Comparison of ENCODE assay signal across 24 mouse cellular contexts in the genomic region with DNA sequence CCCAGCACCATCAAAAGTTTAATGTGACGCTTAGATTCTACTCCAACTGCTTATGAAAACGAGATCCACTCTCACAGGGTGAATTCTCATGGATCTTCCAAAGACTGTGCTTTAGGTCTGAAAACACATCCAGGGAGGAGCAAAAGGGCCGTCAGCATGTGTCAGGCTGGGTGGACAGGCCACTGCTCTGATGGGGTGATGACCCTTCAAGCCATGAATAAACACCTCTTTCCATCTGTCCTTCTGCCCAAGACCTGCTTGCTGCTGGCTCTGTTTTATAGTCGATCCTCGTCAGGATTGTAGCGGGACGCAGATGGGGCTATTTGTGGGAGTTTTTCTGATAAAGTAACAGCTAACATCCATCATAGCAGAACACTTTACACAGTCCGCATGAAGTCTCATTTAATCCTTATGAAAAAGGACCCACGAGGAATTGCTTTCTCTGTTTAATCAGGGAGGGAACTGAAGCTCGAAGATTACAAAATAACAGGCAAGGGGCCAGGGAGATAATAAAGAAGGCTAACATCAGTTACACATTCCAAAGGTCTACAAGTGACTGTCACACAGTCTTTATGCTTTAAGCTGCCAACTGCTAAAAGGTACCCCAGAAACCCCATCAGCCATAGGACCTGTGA. TPM values are rescaled to one million over a fixed set of nuclear protein-coding genes. Genes with fewer than 3 reads are reported as not detected.
DNase-seq lines count a peak whose midpoint lies in the region; ATAC-seq and TF ChIP-seq lines count a peak whose summit lies in the region.
"Had no signal": no experiment of that assay in that cellular context is flagged by ENCODE, and none has a peak within 500 bp of the region (broad histone marks: within the 10 kb centered on the region; RNA-seq: fewer than 3 reads in every experiment).

No protein-coding gene starts in this region.

- no peak overlapping the region for H3K4me3 ChIP-seq in forebrain, embryonic 13.5 days
- no peak overlapping the region for H3K4me3 ChIP-seq in forebrain, embryonic 16.5 days (replicated peaks; ENCODE audit: low read length)
- no peak overlapping the region for H3K4me3 ChIP-seq in heart, postnatal 0 days (ENCODE audit: low read depth, low read length)
- no peak overlapping the region for H3K4me3 ChIP-seq in liver, postnatal 0 days (ENCODE audit: low read depth, low read length)
- H3K4me3 ChIP-seq in liver, embryonic 12.5 days = no peak overlapping the region
- no peak overlapping the region for H3K4me3 ChIP-seq in intestine, postnatal 0 days (ENCODE audit: low read depth, low read length)
- H3K4me3 ChIP-seq: embryonic facial prominence, embryonic 12.5 days; erythroblast, embryonic 14.5 days; gastrocnemius, adult 2 months; kidney, embryonic 15.5 days; liver, embryonic 15.5 days; midbrain, embryonic 13.5 days had no signal

- WGBS in forebrain, embryonic 13.5 days = 74% methylated on average over 10 of the region's 10 CpGs
- WGBS in forebrain, embryonic 16.5 days = 57% methylated on average over 10 of the region's 10 CpGs
- WGBS in heart, postnatal 0 days = 37% methylated on average over 10 of the region's 10 CpGs
- WGBS in liver, postnatal 0 days (ENCODE audit: insufficient replicate concordance) = 62% methylated on average over 10 of the region's 10 CpGs
- 72% methylated on average over 10 of the region's 10 CpGs for WGBS in liver, embryonic 12.5 days (ENCODE audit: insufficient replicate concordance)
- 36% methylated on average over 10 of the region's 10 CpGs for WGBS in intestine, postnatal 0 days

- H3K36me3 ChIP-seq in forebrain, embryonic 13.5 days (ENCODE audit: poor library complexity, severe bottlenecking) = peaks cover 29% of the 10 kb centered on the region
- H3K36me3 ChIP-seq in forebrain, embryonic 16.5 days (ENCODE audit: control insufficient read depth, insufficient read depth) = no peaks in the 10 kb centered on the region
- H3K36me3 ChIP-seq in heart, postnatal 0 days (replicated peaks; ENCODE audit: control insufficient read depth, insufficient read depth, low read length) = peaks cover 37% of the 10 kb centered on the region
- H3K36me3 ChIP-seq in liver, postnatal 0 days (replicated peaks; ENCODE audit: insufficient read depth, low read length) = peaks cover 34% of the 10 kb centered on the region
- H3K36me3 ChIP-seq in liver, embryonic 12.5 days = peaks cover 58% of the 10 kb centered on the region
- H3K36me3 ChIP-seq in intestine, postnatal 0 days (ENCODE audit: control insufficient read depth, insufficient read depth) = peaks cover 49% of the 10 kb centered on the region

- no peak for DNase-seq in heart, postnatal 0 days (ENCODE audit: low spot score)
- DNase-seq in heart, postnatal 10 days = no peak
- DNase-seq in liver, postnatal 0 days = no peak
- DNase-seq: adrenal gland, postnatal 14 days; cerebellum, adult 9-11 months; gastrocnemius, adult 2 months; heart, postnatal 36 days; kidney, postnatal 4 days; layer of hippocampus, adult 9-11 months; right cerebral cortex, postnatal 14 days; thymus, postnatal 36 days had no signal

- no peak for ATAC-seq in forebrain, embryonic 13.5 days
- no peak for ATAC-seq in forebrain, embryonic 16.5 days
- ATAC-seq in heart, postnatal 0 days (ENCODE audit: insufficient read depth, low read depth) = no peak
- ATAC-seq in liver, postnatal 0 days = 0 out of 2 replicates have a peak, but pooled peaks have one; percentile 31
- ATAC-seq in liver, embryonic 12.5 days = no peak
- no peak for ATAC-seq in intestine, postnatal 0 days
- ATAC-seq in CD4-positive, CD25-positive, alpha-beta regulatory T cell, adult 4 months = no peak
- ATAC-seq: midbrain, embryonic 13.5 days had no signal

- intact Hi-C loops in heart, postnatal 10 days (cut with DNase I) = no loop called here

- no peak for TF ChIP-seq EP300 in heart, postnatal 0 days (IDR thresholded peaks at IDR 0.05; ENCODE audit: low read depth)
- no peak for TF ChIP-seq EP300 in liver, postnatal 0 days (IDR thresholded peaks at IDR 0.05; ENCODE audit: low read depth)

- no peak overlapping the region for H3K4me2 ChIP-seq in forebrain, embryonic 13.5 days
- H3K4me2 ChIP-seq in forebrain, embryonic 16.5 days (ENCODE audit: low read length) = no peak overlapping the region
- no peak overlapping the region for H3K4me2 ChIP-seq in heart, postnatal 0 days (ENCODE audit: low read depth, low read length)
- H3K4me2 ChIP-seq in liver, postnatal 0 days (ENCODE audit: low read depth, low read length) = no peak overlapping the region
- H3K4me2 ChIP-seq in liver, embryonic 12.5 days = no peak overlapping the region
- no peak overlapping the region for H3K4me2 ChIP-seq in intestine, postnatal 0 days (replicated peaks; ENCODE audit: low read depth)
- H3K4me2 ChIP-seq: embryonic facial prominence, embryonic 12.5 days; kidney, embryonic 15.5 days; liver, embryonic 15.5 days; midbrain, embryonic 13.5 days had no signal

- H3K9me3 ChIP-seq in forebrain, embryonic 13.5 days (replicated peaks) = no peaks in the 10 kb centered on the region
- H3K9me3 ChIP-seq in forebrain, embryonic 16.5 days (ENCODE audit: control insufficient read depth, low read length) = no peaks in the 10 kb centered on the region
- H3K9me3 ChIP-seq in heart, postnatal 0 days (replicated peaks; ENCODE audit: control insufficient read depth, low read length) = no peaks in the 10 kb centered on the region
- H3K9me3 ChIP-seq in liver, postnatal 0 days (ENCODE audit: low read length) = no peaks in the 10 kb centered on the region
- no peaks in the 10 kb centered on the region for H3K9me3 ChIP-seq in liver, embryonic 12.5 days (replicated peaks)
- H3K9me3 ChIP-seq in intestine, postnatal 0 days (ENCODE audit: control insufficient read depth) = no peaks in the 10 kb centered on the region
- H3K9me3 ChIP-seq: embryonic facial prominence, embryonic 12.5 days; G1E; kidney, embryonic 15.5 days; liver, embryonic 15.5 days; midbrain, embryonic 13.5 days had no signal

- TF ChIP-seq CTCF in heart, postnatal 0 days (IDR thresholded peaks at IDR 0.05; ENCODE audit: low read depth) = no peak
- no peak for TF ChIP-seq CTCF in liver, postnatal 0 days (IDR thresholded peaks at IDR 0.05; ENCODE audit: low read depth)
- TF ChIP-seq CTCF in intestine, postnatal 0 days (IDR thresholded peaks at IDR 0.05; ENCODE audit: low read depth) = no peak

- H3K9ac ChIP-seq in forebrain, embryonic 13.5 days = no peak overlapping the region
- H3K9ac ChIP-seq in forebrain, embryonic 16.5 days (replicated peaks; ENCODE audit: low read depth, low read length) = no peak overlapping the region
- 0 out of 2 replicates have a peak overlapping the region, but pooled peaks have one; percentile 5 for H3K9ac ChIP-seq in heart, postnatal 0 days (replicated peaks; ENCODE audit: low read depth, low read length)
- no peak overlapping the region for H3K9ac ChIP-seq in liver, postnatal 0 days (replicated peaks)
- no peak overlapping the region for H3K9ac ChIP-seq in liver, embryonic 12.5 days
- no peak overlapping the region for H3K9ac ChIP-seq in intestine, postnatal 0 days (ENCODE audit: low read depth, low read length)
- H3K9ac ChIP-seq: embryonic facial prominence, embryonic 12.5 days; kidney, embryonic 15.5 days; liver, embryonic 15.5 days; midbrain, embryonic 13.5 days had no signal

- peaks cover 33% of the 10 kb centered on the region for H3K4me1 ChIP-seq in forebrain, embryonic 13.5 days
- peaks cover 30% of the 10 kb centered on the region for H3K4me1 ChIP-seq in forebrain, embryonic 16.5 days (replicated peaks; ENCODE audit: control insufficient read depth, insufficient read depth, low read length)
- H3K4me1 ChIP-seq in heart, postnatal 0 days (ENCODE audit: control insufficient read depth, insufficient read depth) = peaks cover 15% of the 10 kb centered on the region
- peaks cover 15% of the 10 kb centered on the region for H3K4me1 ChIP-seq in liver, postnatal 0 days (ENCODE audit: insufficient read depth)
- H3K4me1 ChIP-seq in liver, embryonic 12.5 days = no peaks in the 10 kb centered on the region; the same call in 1 of the 2 replicates
- H3K4me1 ChIP-seq in intestine, postnatal 0 days (replicated peaks; ENCODE audit: control insufficient read depth, insufficient read depth, low read length) = 0 out of 2 replicates have a peak, but pooled peaks cover 3% of the 10 kb centered on the region
- H3K4me1 ChIP-seq: liver, embryonic 15.5 days had no signal

- H3K27ac ChIP-seq in forebrain, embryonic 13.5 days = peak overlapping the region; percentile 7; the same call in 1 of the 2 replicates
- no peak overlapping the region for H3K27ac ChIP-seq in forebrain, embryonic 16.5 days (ENCODE audit: low read length)
- H3K27ac ChIP-seq in heart, postnatal 0 days (ENCODE audit: low read depth) = 0 out of 2 replicates have a peak overlapping the region, but pooled peaks have one; percentile 15
- H3K27ac ChIP-seq in liver, postnatal 0 days (ENCODE audit: low read depth) = peak overlapping the region; percentile 39; the same call in 1 of the 2 replicates
- H3K27ac ChIP-seq in liver, embryonic 12.5 days = no peak overlapping the region
- 0 out of 2 replicates have a peak overlapping the region, but pooled peaks have one; percentile 21 for H3K27ac ChIP-seq in intestine, postnatal 0 days (ENCODE audit: low read depth, low read length)
- H3K27ac ChIP-seq: embryonic facial prominence, embryonic 12.5 days; gastrocnemius, adult 2 months; kidney, embryonic 15.5 days; liver, embryonic 15.5 days had no signal

- no peaks in the 10 kb centered on the region for H3K27me3 ChIP-seq in forebrain, embryonic 13.5 days
- no peaks in the 10 kb centered on the region for H3K27me3 ChIP-seq in forebrain, embryonic 16.5 days (replicated peaks; ENCODE audit: control insufficient read depth, insufficient read depth, low read length)
- H3K27me3 ChIP-seq in heart, postnatal 0 days (ENCODE audit: control insufficient read depth, insufficient read depth, low read length) = no peaks in the 10 kb centered on the region
- H3K27me3 ChIP-seq in liver, postnatal 0 days (ENCODE audit: insufficient read depth, low read length) = no peaks in the 10 kb centered on the region
- no peaks in the 10 kb centered on the region for H3K27me3 ChIP-seq in liver, embryonic 12.5 days (replicated peaks)
- no peaks in the 10 kb centered on the region for H3K27me3 ChIP-seq in intestine, postnatal 0 days (replicated peaks; ENCODE audit: control insufficient read depth, insufficient read depth, low read length)
- H3K27me3 ChIP-seq: embryonic facial prominence, embryonic 12.5 days; kidney, embryonic 15.5 days; liver, embryonic 15.5 days; midbrain, embryonic 13.5 days had no signal

RNA-seq across cellular contexts. Expression of a gene that starts 25.5 kb away (rescaled TPM):
- polyA plus RNA-seq in forebrain, embryonic 13.5 days (2015; fragmentation: Nextera tagmentation; extraction: Ambion mirVana) = 0.55 and 0.81 TPM in 2 replicates
- 0.51 and 0.60 TPM in 2 replicates for polyA plus RNA-seq in forebrain, embryonic 16.5 days (2015; fragmentation: Nextera tagmentation; extraction: Ambion mirVana)
- total RNA-seq in heart, postnatal 0 days (2014; rRNA removed; ENCODE audit: low replicate concordance) = 1.4 and 2.9 TPM in 2 replicates
- 0.23 and 0.37 TPM in 2 replicates for polyA plus RNA-seq in heart, postnatal 0 days (2015; fragmentation: Nextera tagmentation; extraction: Ambion mirVana)
- total RNA-seq in heart, postnatal 10 days (2021) = 1 to 10 TPM; 1.5 TPM
- polyA plus RNA-seq in liver, postnatal 0 days (2015; fragmentation: Nextera tagmentation; extraction: Ambion mirVana) = not detected in 2 replicates
- polyA plus RNA-seq in liver, embryonic 12.5 days (2016; fragmentation: Nextera tagmentation; extraction: Ambion mirVana) = 0.05 and 0.13 TPM in 2 replicates
- 0.48 and 0.53 TPM in 2 replicates for polyA plus RNA-seq in intestine, postnatal 0 days (2015; fragmentation: Nextera tagmentation; extraction: Ambion mirVana)
- polyA plus RNA-seq in CD4-positive, CD25-positive, alpha-beta regulatory T cell, adult 4 months (2017; shearing (Covaris generic)) = under 1 TPM in 1 of 2 experiments, not detected in 1; 0.19 TPM
- total RNA-seq: gastrocnemius, adult 2 months; neutrophil, adult 5-6 weeks had no signal
- polyA plus RNA-seq: G1E; limb, embryonic 11.5 days had no signal

RNA-seq across cellular contexts. Expression of a gene that starts 39.9 kb away (rescaled TPM):
- 13.2 and 15.6 TPM in 2 replicates for polyA plus RNA-seq in forebrain, embryonic 13.5 days (2015; fragmentation: Nextera tagmentation; extraction: Ambion mirVana)
- 26.2 and 36.1 TPM in 2 replicates for polyA plus RNA-seq in forebrain, embryonic 16.5 days (2015; fragmentation: Nextera tagmentation; extraction: Ambion mirVana)
- 76.1 and 99.8 TPM in 2 replicates for total RNA-seq in heart, postnatal 0 days (2014; rRNA removed; ENCODE audit: low replicate concordance)
- polyA plus RNA-seq in heart, postnatal 0 days (2015; fragmentation: Nextera tagmentation; extraction: Ambion mirVana) = 42.6 and 45.3 TPM in 2 replicates
- 10 to 100 TPM; 39.3 to 46.7 TPM for total RNA-seq in heart, postnatal 10 days (2021)
- 36.4 and 37.9 TPM in 2 replicates for polyA plus RNA-seq in liver, postnatal 0 days (2015; fragmentation: Nextera tagmentation; extraction: Ambion mirVana)
- 44.9 and 45.4 TPM in 2 replicates for polyA plus RNA-seq in liver, embryonic 12.5 days (2016; fragmentation: Nextera tagmentation; extraction: Ambion mirVana)
- polyA plus RNA-seq in intestine, postnatal 0 days (2015; fragmentation: Nextera tagmentation; extraction: Ambion mirVana) = 203 and 216 TPM in 2 replicates
- polyA plus RNA-seq in CD4-positive, CD25-positive, alpha-beta regulatory T cell, adult 4 months (2017; shearing (Covaris generic)) = 10 to 100 TPM in 1 of 2 experiments, 1 to 10 TPM in 1; 6.1 to 11.7 TPM

Comparison
In these comparisons a context has a peak if more than half of its experiments do, and no peak if none do; other contexts are left out.
1. H3K27ac ChIP-seq: peak in forebrain, embryonic 13.5 days (single experiment), heart, postnatal 0 days (single experiment), liver, postnatal 0 days (single experiment) and intestine, postnatal 0 days (single experiment); none in forebrain, embryonic 16.5 days (single experiment) and liver, embryonic 12.5 days (single experiment).